Mouse (Mus musculus): ENCODE measurements around the gene Lnx1. TPM values are rescaled to one million over a fixed set of nuclear protein-coding genes. Genes with fewer than 3 reads are reported as not detected.
A peak's percentile ranks its signal among the peaks of the same experiment; 100 is the strongest.

Gene Lnx1
- polyA plus RNA-seq, 1 experiment, result 16.2 TPM

- DNase-seq (ENCODE audit: low read depth), result no peak
Observed at GRCm38 (mm10) chr5:74603306-74603705, 99.4 kb downstream of the Lnx1 start.

GRCm38 (mm10) chr5:74602371-74602770 lies 100.3 kb downstream of the Lnx1 start:
- DNase-seq (ENCODE audit: low read depth), result no peak

DNA sequence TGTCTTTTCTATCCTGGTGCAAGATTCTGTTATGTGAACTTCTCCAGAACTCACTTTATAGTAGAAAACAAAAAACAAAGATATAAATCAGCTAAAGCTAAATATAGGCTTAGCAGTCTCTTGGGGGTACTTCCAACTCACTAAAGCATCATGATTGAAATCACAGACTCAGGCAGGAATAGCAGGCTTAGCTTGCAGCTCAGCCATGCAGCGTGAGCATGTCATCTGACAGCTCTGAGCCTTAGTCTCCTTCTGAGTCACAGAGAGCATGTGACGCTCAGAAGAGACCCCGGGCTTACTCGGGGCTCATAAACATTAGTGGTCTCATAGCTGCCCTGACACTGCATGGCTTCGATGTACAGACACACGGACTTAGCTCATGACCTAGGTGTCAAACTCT lies 100.7 kb downstream of the Lnx1 start:
- no peak for DNase-seq (ENCODE audit: low read depth)

DNA sequence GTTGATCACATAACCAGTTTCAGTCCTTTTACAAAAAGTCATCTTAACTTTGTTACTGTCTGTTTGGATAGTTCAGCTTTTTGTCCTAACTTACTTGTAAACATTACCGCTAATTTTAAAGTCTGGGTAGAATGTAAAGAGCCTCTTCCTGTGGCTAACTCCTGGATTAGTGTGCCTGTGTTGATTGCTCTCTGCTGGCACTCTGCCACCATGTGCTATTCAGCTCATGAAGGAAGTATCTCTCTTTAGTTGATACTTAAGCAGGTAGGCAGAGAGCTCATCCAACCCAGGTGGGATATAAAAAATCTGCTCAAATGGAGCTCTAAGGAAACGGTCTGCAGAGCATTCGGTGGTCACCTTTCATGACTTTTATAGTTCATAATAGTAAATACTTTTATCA lies 101.5 kb downstream of the Lnx1 start:
- no peak for DNase-seq (ENCODE audit: low read depth)

- DNase-seq (ENCODE audit: low read depth), result no peak
Observed at GRCm38 (mm10) chr5:74600010-74600409, 102.7 kb downstream of the Lnx1 start.

DNA sequence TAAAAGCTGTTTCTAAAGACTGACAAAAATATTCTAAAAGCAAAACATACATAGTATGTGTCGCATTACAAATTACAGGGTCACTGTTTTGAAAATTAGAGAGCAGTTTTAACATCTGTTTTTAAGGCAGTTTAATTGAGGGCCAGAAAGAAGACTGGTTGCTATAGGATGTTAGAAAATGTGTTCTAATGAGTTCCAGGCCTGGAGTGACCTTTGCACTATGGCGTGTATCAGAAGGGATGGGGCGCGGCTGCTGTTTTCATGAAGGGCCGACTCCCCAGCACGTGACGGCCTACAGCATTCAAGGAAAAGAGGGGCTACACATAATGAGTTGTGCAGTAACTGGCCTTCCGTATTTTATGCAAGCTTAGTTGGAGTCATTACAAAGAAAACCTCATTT lies 109.6 kb downstream of the Lnx1 start:
- no peak for DNase-seq (ENCODE audit: low read depth)

- no peak for DNase-seq (ENCODE audit: low read depth)
Observed at GRCm38 (mm10) chr5:74591413-74591812, 111.3 kb downstream of the Lnx1 start.

DNA sequence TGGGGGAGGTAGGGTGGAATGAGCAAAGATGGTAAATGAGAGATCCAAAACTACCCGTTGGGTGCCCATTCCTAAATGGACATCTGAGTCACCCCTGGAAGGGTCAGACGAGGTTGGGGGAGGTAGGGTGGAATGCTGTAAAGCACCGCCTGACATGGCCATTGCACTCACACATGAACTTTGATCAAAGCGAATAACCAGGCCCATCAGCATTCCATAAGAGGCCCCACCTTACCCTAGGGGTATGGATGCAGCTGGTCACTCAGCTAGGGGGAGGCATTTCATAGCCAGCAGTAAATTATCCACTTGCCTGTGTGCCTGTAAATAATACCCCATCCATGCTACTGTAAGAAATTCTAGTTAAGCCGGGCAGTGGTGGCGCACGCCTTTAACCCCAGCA lies 113.6 kb downstream of the Lnx1 start:
- DNase-seq (ENCODE audit: low read depth), result no peak

DNA sequence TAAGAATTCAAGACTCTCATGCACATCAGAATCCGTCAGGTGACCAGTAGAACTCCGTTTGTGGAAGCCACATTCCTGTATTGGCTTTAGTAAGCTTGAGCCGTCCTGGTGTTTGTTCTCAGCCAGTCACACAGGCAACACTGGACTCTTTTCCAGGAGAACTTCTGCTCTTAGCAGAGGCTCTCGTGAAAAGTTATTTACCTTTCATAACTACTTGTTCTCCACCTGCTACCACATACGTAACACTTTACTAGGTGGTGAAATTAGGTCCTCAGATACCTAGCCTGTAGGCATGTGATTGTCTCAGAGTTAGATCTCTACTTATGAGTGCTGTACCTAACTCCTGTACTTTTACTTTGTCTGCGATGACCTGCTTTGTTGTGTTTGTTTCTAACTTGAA lies 130.9 kb downstream of the Lnx1 start:
- DNase-seq (ENCODE audit: low read depth), result peak; percentile 17

GRCm38 (mm10) chr5:74561151-74561550 lies 141.6 kb downstream of the Lnx1 start:
- no peak for DNase-seq (ENCODE audit: low read depth)

- no peak for DNase-seq (ENCODE audit: low read depth)
Observed at GRCm38 (mm10) chr5:74549566-74549965, 153.1 kb downstream of the Lnx1 start.

DNA sequence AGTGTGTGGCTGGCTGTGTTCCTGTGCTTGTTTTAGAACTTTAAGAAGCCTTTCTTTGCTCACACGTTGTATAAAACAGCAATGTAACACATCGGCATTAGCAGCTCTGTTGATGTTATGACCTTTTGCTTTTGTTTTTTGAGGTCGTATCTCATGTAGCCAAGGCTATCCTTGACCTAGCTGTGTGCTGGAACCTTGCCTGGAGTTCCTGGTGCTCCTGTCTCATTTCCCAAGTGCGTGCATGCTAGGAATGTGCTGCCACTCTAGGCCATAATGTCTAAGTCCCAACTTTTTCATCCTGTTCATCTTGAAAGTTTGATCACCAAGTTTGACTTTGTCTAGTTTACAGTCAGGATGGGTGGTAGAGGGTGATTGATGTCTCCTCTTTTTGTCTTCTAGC lies 157.1 kb downstream of the Lnx1 start:
- DNase-seq (ENCODE audit: low read depth), result no peak

Other genes starting within 250 kb of the Lnx1 start
- gene Scfd2, start 171.2 kb downstream of the Lnx1 start, polyA plus RNA-seq (2012; rRNA removed), result 18.5 and 20.2 TPM in 2 replicates
- 18.2 and 26.8 TPM in 2 replicates for gene Fip1l1, start 167.5 kb downstream of the Lnx1 start, polyA plus RNA-seq (2012; rRNA removed)

Measured in gonadal fat pad, adult 2 months (tissue).